Mouse (Mus musculus): ENCODE data around the gene Atp6v1f. TPM values are rescaled to one million over a fixed set of nuclear protein-coding genes. Genes with fewer than 3 reads are reported as not detected.

The Atp6v1f gene
- total RNA-seq, 2 experiments from 2014 or later: 105 to 107 TPM

GRCm38 (mm10) chr6:29449858-29450257 lies 17.7 kb upstream of the Atp6v1f start:
- no peak for DNase-seq
- intact Hi-C loops (cut with DNase I): no loop called here

GRCm38 (mm10) chr6:29450667-29451066 lies 16.9 kb upstream of the Atp6v1f start:
- no peak for DNase-seq
- intact Hi-C loops (cut with DNase I): no loop called here

- intact Hi-C loops (cut with DNase I): no loop called here
- no peak for DNase-seq
Observed at GRCm38 (mm10) chr6:29461502-29461901, 6.0 kb upstream of the Atp6v1f start.

GRCm38 (mm10) chr6:29463388-29463787 lies 4.1 kb upstream of the Atp6v1f start:
- no peak for DNase-seq
- intact Hi-C loops (cut with DNase I): loop anchor here (2.0 kb wide), 1 partner anchor 23 kb away; no protein-coding TSS in a partner anchor

GRCm38 (mm10) chr6:29468851-29469250 lies 1.3 kb downstream of the Atp6v1f start:
- DNase-seq: no peak
- intact Hi-C loops (cut with DNase I): no loop called here

GRCm38 (mm10) chr6:29471137-29471536 lies 3.6 kb downstream of the Atp6v1f start, which contains the start of gene Atp6v1fnb:
TSS of gene Atp6v1fnb (plus strand) at chr6:29471437.
- no peak for DNase-seq
- intact Hi-C loops (cut with DNase I): no loop called here

GRCm38 (mm10) chr6:29473941-29474691 lies 6.6 kb downstream of the Atp6v1f start:
- peak; percentile 66 for DNase-seq
- intact Hi-C loops (cut with DNase I): no loop called here

- no peak for DNase-seq
- intact Hi-C loops (cut with DNase I): no loop called here
Observed at GRCm38 (mm10) chr6:29474736-29475135, 7.2 kb downstream of the Atp6v1f start.

GRCm38 (mm10) chr6:29482691-29483090 lies 15.2 kb downstream of the Atp6v1f start:
- DNase-seq: no peak
- intact Hi-C loops (cut with DNase I): no loop called here

- peak; percentile 64 to 81 for DNase-seq
- intact Hi-C loops (cut with DNase I): loop anchor here (2.0 kb wide), 1 partner anchor 96 kb away; the partner anchor contains the start of gene Opn1sw
Observed at GRCm38 (mm10) chr6:29484716-29485559, 17.4 kb downstream of the Atp6v1f start.

- no peak for DNase-seq
- intact Hi-C loops (cut with DNase I): loop anchor here (2.0 kb wide), 1 partner anchor 97 kb away; the partner anchor contains the start of gene Opn1sw
Observed at GRCm38 (mm10) chr6:29485951-29486350, 18.4 kb downstream of the Atp6v1f start.

GRCm38 (mm10) chr6:29494101-29494500 lies 26.6 kb downstream of the Atp6v1f start:
- intact Hi-C loops (cut with DNase I): no loop called here
- peak in 1 of 2 experiments; percentile 28 for DNase-seq

GRCm38 (mm10) chr6:29496270-29496669 lies 28.8 kb downstream of the Atp6v1f start:
- no peak for DNase-seq
- intact Hi-C loops (cut with DNase I): no loop called here

GRCm38 (mm10) chr6:29497791-29498190 lies 30.3 kb downstream of the Atp6v1f start:
- DNase-seq: no peak
- intact Hi-C loops (cut with DNase I): no loop called here

GRCm38 (mm10) chr6:29500177-29500576 lies 32.7 kb downstream of the Atp6v1f start:
- DNase-seq: no peak
- intact Hi-C loops (cut with DNase I): no loop called here

- no peak for DNase-seq
- intact Hi-C loops (cut with DNase I): no loop called here
Observed at GRCm38 (mm10) chr6:29500810-29501209, 33.3 kb downstream of the Atp6v1f start.

GRCm38 (mm10) chr6:29501599-29501998 lies 34.1 kb downstream of the Atp6v1f start:
- intact Hi-C loops (cut with DNase I): no loop called here
- DNase-seq: no peak

- no peak for DNase-seq
- intact Hi-C loops (cut with DNase I): no loop called here
Observed at GRCm38 (mm10) chr6:29505493-29505892, 38.0 kb downstream of the Atp6v1f start.

GRCm38 (mm10) chr6:29506834-29507233 lies 39.3 kb downstream of the Atp6v1f start:
- intact Hi-C loops (cut with DNase I): no loop called here
- DNase-seq: no peak

- peak in 1 of 2 experiments; percentile 29 for DNase-seq
- intact Hi-C loops (cut with DNase I): no loop called here
Observed at GRCm38 (mm10) chr6:29507447-29508309, 40.2 kb downstream of the Atp6v1f start, which contains the start of gene Kcp. TSS of gene Kcp (minus strand) at chr6:29507952.
